Comparison of ENCODE assay signal across 14 mouse cellular contexts in genomic region chr2:32541333-32541908, GRCm38 (mm10). TPM values are rescaled to one million over a fixed set of nuclear protein-coding genes. Genes with fewer than 3 reads are reported as not detected.
DNase-seq lines count a peak whose midpoint lies in the region; ATAC-seq and TF ChIP-seq lines count a peak whose summit lies in the region.
"Had no signal": no experiment of that assay in that cellular context is flagged by ENCODE, and none has a peak within 500 bp of the region (broad histone marks: within the 10 kb centered on the region; RNA-seq: fewer than 3 reads in every experiment).

No protein-coding gene starts in this region.

- H3K9ac ChIP-seq in kidney, embryonic 15.5 days = no peak overlapping the region
- H3K9ac ChIP-seq in intestine, postnatal 0 days (ENCODE audit: low read depth, low read length) = no peak overlapping the region
- H3K9ac ChIP-seq: heart, embryonic 15.5 days; hindbrain, embryonic 14.5 days; lung, embryonic 14.5 days had no signal

- 76% methylated on average over 2 of the region's 2 CpGs for WGBS in kidney, adult 2 months
- 93% methylated on average over 2 of the region's 2 CpGs for WGBS in kidney, embryonic 15.5 days
- whole genome bisulfite sequencing in intestine, postnatal 0 days = 86% methylated on average over 2 of the region's 2 CpGs

- H3K4me3 ChIP-seq in kidney, adult 2 months (ENCODE audit: insufficient read depth, low read depth, low read length) = no peak overlapping the region
- no peak overlapping the region for H3K4me3 ChIP-seq in kidney, embryonic 15.5 days (replicated peaks)
- H3K4me3 ChIP-seq in intestine, postnatal 0 days (ENCODE audit: low read depth, low read length) = no peak overlapping the region
- H3K4me3 ChIP-seq: heart, embryonic 15.5 days had no signal

- H3K4me1 ChIP-seq in kidney, adult 2 months (ENCODE audit: control insufficient read depth, insufficient read depth, low read length) = peaks cover 42% of the 10 kb centered on the region
- H3K4me1 ChIP-seq in kidney, embryonic 15.5 days = peaks cover 66% of the 10 kb centered on the region
- peaks cover 15% of the 10 kb centered on the region; the same call in 1 of the 2 replicates for H3K4me1 ChIP-seq in intestine, postnatal 0 days (replicated peaks; ENCODE audit: control insufficient read depth, insufficient read depth, low read length)

- ATAC-seq in kidney, embryonic 15.5 days (replicated peaks; ENCODE audit: low FRiP score) = no peak
- ATAC-seq in intestine, postnatal 0 days = no peak
- ATAC-seq: forebrain, embryonic 14.5 days; Patski had no signal

- TF ChIP-seq POLR2A in kidney, adult 2 months (IDR thresholded peaks at IDR 0.05; ENCODE audit: low read depth, low read length) = no peak

- TF ChIP-seq CTCF in kidney, adult 2 months (conservative IDR thresholded peaks at IDR 0.05; ENCODE audit: insufficient read depth, insufficient read length, low read depth, low read length) = no peak
- no peak for TF ChIP-seq CTCF in intestine, postnatal 0 days (IDR thresholded peaks at IDR 0.05; ENCODE audit: low read depth)

- no peaks in the 10 kb centered on the region for H3K36me3 ChIP-seq in kidney, adult 2 months (ENCODE audit: control insufficient read depth, insufficient read depth, low read length)
- H3K36me3 ChIP-seq in kidney, embryonic 15.5 days = no peaks in the 10 kb centered on the region
- H3K36me3 ChIP-seq in intestine, postnatal 0 days (ENCODE audit: control insufficient read depth, insufficient read depth) = peaks cover 4% of the 10 kb centered on the region; the same call in 1 of the 2 replicates
- H3K36me3 ChIP-seq: heart, embryonic 15.5 days had no signal

- no peaks in the 10 kb centered on the region for H3K9me3 ChIP-seq in kidney, embryonic 15.5 days (replicated peaks)
- no peaks in the 10 kb centered on the region for H3K9me3 ChIP-seq in intestine, postnatal 0 days (ENCODE audit: control insufficient read depth)
- H3K9me3 ChIP-seq: heart, embryonic 15.5 days had no signal

- no peaks in the 10 kb centered on the region for H3K27me3 ChIP-seq in kidney, adult 2 months (replicated peaks; ENCODE audit: control insufficient read depth, insufficient read depth, low read length)
- no peaks in the 10 kb centered on the region for H3K27me3 ChIP-seq in kidney, embryonic 15.5 days
- no peaks in the 10 kb centered on the region for H3K27me3 ChIP-seq in intestine, postnatal 0 days (replicated peaks; ENCODE audit: control insufficient read depth, insufficient read depth, low read length)
- H3K27me3 ChIP-seq: heart, embryonic 15.5 days; Patski had no signal

- peak; percentile 27 for DNase-seq in kidney, adult 2 months
- peak; percentile 67 for DNase-seq in cerebellum, adult 11 months
- DNase-seq in cerebellum, adult 9-10 months = peak; percentile 86
- DNase-seq in right cerebral cortex, postnatal 14 days = no peak
- DNase-seq in retina, embryonic 14.5 days (ENCODE audit: low spot score) = no peak
- DNase-seq: gastrocnemius, postnatal 36 days; kidney, postnatal 10 days; lung, embryonic 14.5 days had no signal

- H3K4me2 ChIP-seq in kidney, embryonic 15.5 days = no peak overlapping the region
- H3K4me2 ChIP-seq in intestine, postnatal 0 days (replicated peaks; ENCODE audit: low read depth) = no peak overlapping the region
- H3K4me2 ChIP-seq: heart, embryonic 15.5 days; hindbrain, embryonic 14.5 days; lung, embryonic 14.5 days had no signal

- H3K27ac ChIP-seq in kidney, adult 2 months (ENCODE audit: insufficient read depth, low read depth, low read length) = no peak overlapping the region
- no peak overlapping the region for H3K27ac ChIP-seq in kidney, embryonic 15.5 days
- H3K27ac ChIP-seq in intestine, postnatal 0 days (ENCODE audit: low read depth, low read length) = peak overlapping the region; percentile 31
- H3K27ac ChIP-seq: heart, embryonic 15.5 days; hindbrain, embryonic 14.5 days had no signal

RNA-seq across cellular contexts. Expression of gene Fam102a, which starts 6.3 kb away (rescaled TPM):
- polyA plus RNA-seq in kidney, adult 2 months (2012; rRNA removed) = 39.0 and 40.2 TPM in 2 replicates
- polyA plus RNA-seq in kidney, embryonic 15.5 days (2015; fragmentation: Nextera tagmentation; extraction: Ambion mirVana) = 14.5 and 15.0 TPM in 2 replicates
- polyA plus RNA-seq in intestine, postnatal 0 days (2015; fragmentation: Nextera tagmentation; extraction: Ambion mirVana) = 18.0 and 18.4 TPM in 2 replicates

RNA-seq across cellular contexts. Expression of gene Dpm2, which starts 29.2 kb away (rescaled TPM):
- polyA plus RNA-seq in kidney, adult 2 months (2012; rRNA removed) = 120 and 138 TPM in 2 replicates
- 103 and 107 TPM in 2 replicates for polyA plus RNA-seq in kidney, embryonic 15.5 days (2015; fragmentation: Nextera tagmentation; extraction: Ambion mirVana)
- 120 and 124 TPM in 2 replicates for polyA plus RNA-seq in intestine, postnatal 0 days (2015; fragmentation: Nextera tagmentation; extraction: Ambion mirVana)

RNA-seq across cellular contexts. Expression of gene Pip5kl1, which starts 33.2 kb away (rescaled TPM):
- polyA plus RNA-seq in kidney, adult 2 months (2012; rRNA removed) = 0.14 TPM in 1 of 2 replicates, not detected in the other
- 2.0 and 2.7 TPM in 2 replicates for polyA plus RNA-seq in kidney, embryonic 15.5 days (2015; fragmentation: Nextera tagmentation; extraction: Ambion mirVana)
- not detected in 2 replicates for polyA plus RNA-seq in intestine, postnatal 0 days (2015; fragmentation: Nextera tagmentation; extraction: Ambion mirVana)
- polyA plus RNA-seq: heart, embryonic 15.5 days had no signal

RNA-seq across cellular contexts. Expression of gene 9430097D07Rik, which starts 34.1 kb away (rescaled TPM):
- not detected in 2 replicates for polyA plus RNA-seq in kidney, adult 2 months (2012; rRNA removed)
- polyA plus RNA-seq in kidney, embryonic 15.5 days (2015; fragmentation: Nextera tagmentation; extraction: Ambion mirVana) = 0.10 and 0.17 TPM in 2 replicates
- polyA plus RNA-seq in intestine, postnatal 0 days (2015; fragmentation: Nextera tagmentation; extraction: Ambion mirVana) = 0.14 TPM in 1 of 2 replicates, not detected in the other
- polyA plus RNA-seq: lung, embryonic 14.5 days had no signal

RNA-seq across cellular contexts. Expression of gene St6galnac4, which starts 45.5 kb away (rescaled TPM):
- polyA plus RNA-seq in kidney, adult 2 months (2012; rRNA removed) = 7.0 and 7.2 TPM in 2 replicates
- 22.3 and 23.2 TPM in 2 replicates for polyA plus RNA-seq in kidney, embryonic 15.5 days (2015; fragmentation: Nextera tagmentation; extraction: Ambion mirVana)
- 5.7 and 6.6 TPM in 2 replicates for polyA plus RNA-seq in intestine, postnatal 0 days (2015; fragmentation: Nextera tagmentation; extraction: Ambion mirVana)

Comparison
In these comparisons a context has a peak if more than half of its experiments do, and no peak if none do; other contexts are left out.
1. DNase-seq: peak in kidney, adult 2 months (single experiment), cerebellum, adult 11 months (single experiment) and cerebellum, adult 9-10 months (single experiment); none in right cerebral cortex, postnatal 14 days (single experiment) and retina, embryonic 14.5 days (single experiment).